In genomic region chr3:28013441-28013840, GRCm38 (mm10) we compare ENCODE assay signal across 21 mouse cellular contexts.
A peak's percentile ranks its signal among the peaks of the same experiment; 100 is the strongest.
DNase-seq lines count a peak whose midpoint lies in the region; ATAC-seq and TF ChIP-seq lines count a peak whose summit lies in the region.
"Had no signal": no experiment of that assay in that cellular context is flagged by ENCODE, and none has a peak within 500 bp of the region (broad histone marks: within the 10 kb centered on the region; RNA-seq: fewer than 3 reads in every experiment).

No protein-coding gene starts in this region.

- H3K4me1 ChIP-seq in heart, embryonic 12.5 days (replicated peaks): peaks cover under 1% of the 10 kb centered on the region; the same call in 1 of the 2 replicates
- no peaks in the 10 kb centered on the region for H3K4me1 ChIP-seq in limb, embryonic 10.5 days

- H3K27me3 ChIP-seq in heart, embryonic 12.5 days (replicated peaks): no peaks in the 10 kb centered on the region
- no peaks in the 10 kb centered on the region for H3K27me3 ChIP-seq in limb, embryonic 10.5 days (ENCODE audit: low read depth, poor library complexity, severe bottlenecking)
- H3K27me3 ChIP-seq: CH12.LX; embryonic facial prominence, embryonic 13.5 days; forebrain, embryonic 13.5 days; Patski had no signal

- H3K4me3 ChIP-seq in heart, embryonic 12.5 days: no peak overlapping the region
- no peak overlapping the region for H3K4me3 ChIP-seq in layer of hippocampus, adult 2 months
- H3K4me3 ChIP-seq in limb, embryonic 10.5 days: no peak overlapping the region
- H3K4me3 ChIP-seq: embryonic facial prominence, embryonic 13.5 days; forebrain, embryonic 13.5 days had no signal

- H3K4me2 ChIP-seq in heart, embryonic 12.5 days: no peak overlapping the region
- H3K4me2 ChIP-seq: embryonic facial prominence, embryonic 13.5 days; forebrain, embryonic 13.5 days; heart, embryonic 11.5 days; hindbrain, embryonic 14.5 days had no signal

- no peaks in the 10 kb centered on the region for H3K9me3 ChIP-seq in heart, embryonic 12.5 days (replicated peaks)
- no peaks in the 10 kb centered on the region for H3K9me3 ChIP-seq in limb, embryonic 10.5 days (replicated peaks)
- H3K9me3 ChIP-seq: embryonic facial prominence, embryonic 13.5 days; forebrain, embryonic 13.5 days had no signal

- TF ChIP-seq CTCF in layer of hippocampus, adult 2 months (conservative IDR thresholded peaks at IDR 0.05): no peak

- no peak for ATAC-seq in heart, embryonic 12.5 days (ENCODE audit: insufficient number of reproducible peaks, low FRiP score)
- ATAC-seq: activated CD4-positive, CD25-positive, alpha-beta regulatory T cell, adult 4 months; forebrain, embryonic 13.5 days; forebrain, postnatal 0 days; intestine, embryonic 16.5 days; Patski had no signal

- H3K27ac ChIP-seq in heart, embryonic 12.5 days (ENCODE audit: poor library complexity, severe bottlenecking): no peak overlapping the region
- peak overlapping the region; percentile 39; the same call in 1 of the 2 replicates for H3K27ac ChIP-seq in layer of hippocampus, adult 2 months
- H3K27ac ChIP-seq in limb, embryonic 10.5 days: no peak overlapping the region
- H3K27ac ChIP-seq: embryonic facial prominence, embryonic 13.5 days; forebrain, embryonic 13.5 days; hindbrain, embryonic 14.5 days had no signal

- peak; percentile 28 for DNase-seq in heart, adult 8-10 months (ENCODE audit: low spot score)
- DNase-seq in layer of hippocampus, adult 2 months (ENCODE audit: low spot score in 2 of 2): no peak
- DNase-seq in layer of hippocampus, postnatal 14 days (ENCODE audit: low spot score in 2 of 2): no peak
- DNase-seq in brain, adult 2 months (ENCODE audit: low read depth, low spot score): peak; percentile 49
- peak; percentile 5 for DNase-seq in limb, embryonic 10.5 days (ENCODE audit: low spot score)
- no peak for DNase-seq in cerebellum, postnatal 14 days
- DNase-seq: adrenal gland, postnatal 14 days; cerebellum, adult 11 months; cerebellum, adult 8-10 months; cerebellum, postnatal 25 days; forebrain, postnatal 0 days; gastrocnemius, postnatal 14 days had no signal

- WGBS in heart, embryonic 12.5 days: 68% methylated on average over 6 of the region's 6 CpGs
- WGBS in limb, embryonic 10.5 days: 87% methylated on average over 6 of the region's 6 CpGs

- no peak overlapping the region for H3K9ac ChIP-seq in heart, embryonic 12.5 days
- H3K9ac ChIP-seq: embryonic facial prominence, embryonic 13.5 days; forebrain, embryonic 13.5 days; forebrain, postnatal 0 days; hindbrain, embryonic 14.5 days had no signal

- H3K36me3 ChIP-seq in heart, embryonic 12.5 days: no peaks in the 10 kb centered on the region
- H3K36me3 ChIP-seq in limb, embryonic 10.5 days: no peaks in the 10 kb centered on the region
- H3K36me3 ChIP-seq: embryonic facial prominence, embryonic 13.5 days had no signal

Comparison
In these comparisons a context has a peak if more than half of its experiments do, and no peak if none do; other contexts are left out.
1. DNase-seq: peak in heart, adult 8-10 months (single experiment), brain, adult 2 months (single experiment) and limb, embryonic 10.5 days (single experiment); none in layer of hippocampus, adult 2 months (0 of 2), layer of hippocampus, postnatal 14 days (0 of 2) and cerebellum, postnatal 14 days (0 of 2).